Mouse (Mus musculus) embryonic stem cell, embryonic (primary cell): ENCODE data around the gene Cox19.

Experiments used
- CTCF ChIA-PET, 4 experiments: fragments of 300-600 bp in 2 of 4; fragments of 350-600 bp in 2 of 4; sonication (Branson Sonifier 250); formaldehyde crosslinking; loops; one replicate each; lab custom pipeline; 2022; ENCODE audit warnings: inconsistent platforms in 2 of 4; lab: Charles Lee
- POLR2A ChIA-PET, 4 experiments: fragments of 300-600 bp in 2 of 4; fragments of 350-600 bp in 2 of 4; sonication (Branson Sonifier 250); formaldehyde crosslinking; loops; one replicate each; lab custom pipeline; 2022; ENCODE audit warnings: antibody characterized with exemption in 4 of 4, inconsistent platforms in 1 of 4; lab: Charles Lee

Cox19 gene

DNA sequence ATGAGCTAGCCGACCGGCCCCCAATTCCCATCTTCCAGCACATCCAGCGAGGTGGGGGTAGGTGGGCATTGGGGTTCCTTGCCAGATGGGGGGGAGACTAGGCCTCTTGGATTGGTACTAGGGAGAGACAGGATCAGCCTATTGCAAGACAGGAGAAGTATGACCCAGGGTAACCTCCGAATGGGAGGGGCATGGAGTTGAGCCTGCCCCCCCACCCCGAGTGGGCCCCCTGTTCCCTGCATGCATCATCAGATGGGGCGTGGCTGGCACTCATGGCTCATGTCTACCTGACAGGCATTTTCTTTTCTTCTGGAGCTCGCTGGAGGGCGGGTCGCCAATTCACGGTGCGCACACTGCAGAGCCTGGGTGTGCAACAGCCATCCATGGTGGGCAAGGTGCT, 2.7 kb upstream of the Cox19 start:
- ChIA-PET CTCF (interaction anchor here (0.5 to 10.3 kb wide), 69 partner anchors 9 to 1261 kb away, joined by 3 to 114 read pairs (median 5); partner anchors contain the start of genes Adap1 (in 2 of the 4), 3110082I17Rik (in 1 of the 4), C130050O18Rik (in 1 of the 4) and Get4 (in 1 of the 4)), POLR2A (interaction anchor here (0.8 to 3.6 kb wide), 15 partner anchors 9 to 204 kb away, joined by 3 to 22 read pairs (median 3); partner anchors contain the start of genes Zfand2a (in 2 of the 4), Adap1 (in 1 of the 4), Dnaaf5 (in 1 of the 4) and Prkar1b (in 1 of the 4))

DNA sequence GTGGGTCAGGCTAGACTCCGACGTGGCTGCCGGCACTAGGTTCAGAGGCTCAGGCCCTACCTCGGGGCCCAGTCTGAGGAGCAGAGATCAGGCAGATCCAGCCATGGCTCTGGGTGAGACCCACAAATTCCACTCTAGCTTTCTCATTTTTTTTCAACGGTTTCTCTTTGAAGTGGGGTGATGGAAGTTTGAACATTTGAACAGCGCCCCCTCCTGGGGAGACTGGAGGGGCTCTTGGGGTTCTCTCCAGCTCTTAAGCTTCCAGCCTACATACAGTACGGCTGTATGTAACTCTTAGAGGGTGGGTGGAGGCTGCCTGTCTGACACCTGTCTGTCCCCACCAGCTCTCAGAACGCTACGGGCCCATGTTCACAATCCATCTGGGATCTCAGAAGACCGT, 2.3 kb upstream of the Cox19 start:
- CTCF ChIA-PET: interaction anchor here (0.5 to 10.3 kb wide), 89 partner anchors 9 to 1261 kb away, joined by 3 to 114 read pairs (median 4); partner anchors contain the start of genes Adap1 (in 2 of the 4), 3110082I17Rik (in 1 of the 4), C130050O18Rik (in 1 of the 4) and Get4 (in 1 of the 4)
- POLR2A ChIA-PET: interaction anchor here (0.6 to 3.6 kb wide), 22 partner anchors 8 to 153 kb away, joined by 3 to 22 read pairs (median 3); partner anchors contain the start of genes Zfand2a (in 2 of the 4), Adap1 (in 1 of the 4), Get4 (in 1 of the 4) and Sun1 (in 1 of the 4)

DNA sequence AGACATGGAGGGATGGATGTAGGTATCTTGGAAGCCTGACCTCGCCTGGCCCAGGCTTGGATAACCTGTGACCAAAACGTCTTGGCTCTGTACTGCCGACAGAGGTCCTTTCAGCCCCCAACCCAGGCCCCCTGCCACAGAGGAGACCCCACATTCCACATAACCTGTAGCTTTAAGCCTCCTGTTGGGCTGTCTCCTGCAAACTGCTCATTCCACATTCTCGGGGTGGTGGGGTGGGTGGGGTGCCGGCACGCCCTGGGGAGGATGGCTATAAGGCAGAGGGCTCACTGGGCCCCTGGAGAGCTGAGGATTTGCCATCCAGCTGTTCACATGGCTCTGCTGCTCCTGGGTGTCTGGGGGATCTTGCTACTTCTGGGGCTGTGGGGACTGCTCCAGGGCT, 1.1 kb upstream of the Cox19 start, which contains the start of gene Cyp2w1:
Cyp2w1 (plus strand) TSS at position 301 of the 400 bp plus-strand sequence.
- CTCF ChIA-PET: interaction anchor here (0.6 to 10.3 kb wide), 20 partner anchors 8 to 1037 kb away, joined by 3 to 114 read pairs (median 6); partner anchors contain the start of gene Snx8 (in 1 of the 4)
- POLR2A ChIA-PET: interaction anchor here in 2 of 4 experiments (0.5 to 3.6 kb wide), 8 partner anchors 8 to 82 kb away, joined by 3 to 22 read pairs (median 4); no protein-coding TSS in a partner anchor

DNA sequence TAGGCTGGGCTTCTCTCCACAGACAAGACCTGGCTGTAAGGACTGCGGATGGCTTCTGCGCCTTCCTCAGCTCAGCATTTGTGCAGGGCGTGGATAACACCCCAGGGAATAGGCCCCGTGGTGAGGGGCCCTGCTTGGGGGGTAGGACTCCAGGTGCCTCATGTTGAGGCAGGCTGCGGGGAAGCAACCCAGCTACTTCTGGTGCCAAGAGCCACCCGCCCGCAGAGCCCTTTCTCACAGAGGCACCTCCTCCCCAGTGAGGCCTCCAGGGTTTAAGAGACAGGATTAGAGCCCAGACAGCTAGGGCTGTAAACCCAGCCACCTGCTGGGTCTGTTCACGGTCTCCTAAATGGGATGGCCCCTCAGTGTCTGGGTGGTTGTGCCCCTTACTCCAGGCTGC, 410 bp upstream of the Cox19 start:
- ChIA-PET CTCF (interaction anchor here in 3 of 4 experiments (0.8 to 10.3 kb wide), 8 partner anchors 7 to 48 kb away, joined by 3 to 114 read pairs (median 8); no protein-coding TSS in a partner anchor), POLR2A (interaction anchor here in 2 of 4 experiments (0.6 to 1.9 kb wide), 8 partner anchors 8 to 1234 kb away, joined by 3 to 6 read pairs (median 4); partner anchors contain the start of gene Zfand2a (in 1 of the 2))

DNA sequence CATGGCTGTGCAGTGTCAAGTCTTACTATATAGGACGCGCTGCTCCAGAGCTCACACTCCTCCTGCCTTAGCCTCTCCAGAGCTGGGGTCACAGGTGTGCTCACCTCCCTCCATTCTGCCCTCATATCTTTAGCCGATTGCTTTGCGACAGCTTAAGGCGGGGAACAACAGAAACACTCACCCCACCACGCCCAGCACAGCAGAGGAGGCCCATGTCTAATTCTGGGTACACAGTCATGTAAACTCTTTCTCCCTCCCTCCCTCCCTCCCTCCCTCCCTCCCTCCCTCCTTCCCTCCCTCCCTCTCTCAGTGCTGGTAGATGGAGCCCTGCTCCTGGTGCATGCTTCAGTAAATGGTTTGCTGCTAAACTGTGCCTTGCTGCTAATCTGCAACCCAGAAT, 1.5 kb downstream of the Cox19 start:
- ChIA-PET POLR2A (interaction anchor here in 1 of 4 experiments (1.9 kb wide), 1 partner anchor 16 kb away, joined by 5 read pairs; no protein-coding TSS in a partner anchor), CTCF (interaction anchor here in 2 of 4 experiments (0.7 to 2.4 kb wide), 5 partner anchors 10 to 285 kb away, joined by 3 to 6 read pairs (median 5); partner anchors contain the start of gene 3110082I17Rik (in 1 of the 2))

DNA sequence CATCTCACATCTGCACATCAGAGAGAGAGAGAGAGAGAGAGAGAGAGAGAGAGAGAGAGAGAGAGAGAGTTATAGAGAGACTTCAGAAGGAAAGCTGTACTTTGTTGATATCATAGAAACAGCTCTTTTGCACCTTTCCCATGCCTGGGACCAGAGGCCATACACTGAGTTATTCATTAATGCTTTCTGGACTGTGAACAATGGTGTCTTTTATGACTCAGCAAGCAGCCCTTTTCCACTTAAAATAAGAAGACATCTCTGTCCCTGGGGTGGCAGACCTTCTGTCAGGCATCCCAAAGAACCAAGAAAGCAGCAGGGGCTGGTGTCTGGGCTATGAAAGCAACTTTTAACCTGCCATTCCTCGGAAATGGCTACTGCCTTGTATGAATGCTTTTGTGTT, 4.0 kb downstream of the Cox19 start:
- POLR2A ChIA-PET: interaction anchor here in 2 of 4 experiments (0.6 to 2.1 kb wide), 6 partner anchors 13 to 1032 kb away, joined by 3 to 5 read pairs (median 3); no protein-coding TSS in a partner anchor

DNA sequence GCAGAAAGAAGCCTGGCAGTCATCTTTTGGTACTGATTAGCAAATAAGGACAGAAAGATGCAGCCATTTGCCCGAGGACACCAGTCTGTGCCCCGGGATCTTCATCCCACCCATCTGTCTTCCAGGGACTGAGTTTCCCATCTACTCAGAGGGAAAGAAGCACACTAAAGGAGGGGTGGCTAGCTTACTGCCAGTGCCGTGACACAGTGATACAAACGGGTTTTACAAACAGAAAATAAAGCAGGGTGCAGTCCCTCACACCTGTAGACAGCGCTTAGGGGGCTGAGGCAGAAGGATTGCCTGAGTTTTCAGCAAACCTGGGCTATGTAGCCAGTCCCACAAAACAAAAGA, 5.9 kb downstream of the Cox19 start:
- ChIA-PET CTCF (interaction anchor here (0.7 to 6.8 kb wide), 24 partner anchors 8 to 1101 kb away, joined by 3 to 107 read pairs (median 4); partner anchors contain the start of genes Cyp2w1 (in 4 of the 4), Adap1 (in 1 of the 4) and Get4 (in 1 of the 4)), POLR2A (interaction anchor here (0.7 to 2.4 kb wide), 29 partner anchors 8 to 725 kb away, joined by 3 to 37 read pairs (median 4); partner anchors contain the start of genes Adap1 (in 2 of the 4), Get4 (in 1 of the 4), Pdgfa (in 1 of the 4) and Prkar1b (in 1 of the 4))

More for the DNA sequence above, 4.0 kb downstream of the Cox19 start:
- CTCF ChIA-PET: interaction anchor here in 2 of 4 experiments (0.6 to 1.7 kb wide), 4 partner anchors 12 to 33 kb away, joined by 3 to 6 read pairs (median 3); no protein-coding TSS in a partner anchor

DNA sequence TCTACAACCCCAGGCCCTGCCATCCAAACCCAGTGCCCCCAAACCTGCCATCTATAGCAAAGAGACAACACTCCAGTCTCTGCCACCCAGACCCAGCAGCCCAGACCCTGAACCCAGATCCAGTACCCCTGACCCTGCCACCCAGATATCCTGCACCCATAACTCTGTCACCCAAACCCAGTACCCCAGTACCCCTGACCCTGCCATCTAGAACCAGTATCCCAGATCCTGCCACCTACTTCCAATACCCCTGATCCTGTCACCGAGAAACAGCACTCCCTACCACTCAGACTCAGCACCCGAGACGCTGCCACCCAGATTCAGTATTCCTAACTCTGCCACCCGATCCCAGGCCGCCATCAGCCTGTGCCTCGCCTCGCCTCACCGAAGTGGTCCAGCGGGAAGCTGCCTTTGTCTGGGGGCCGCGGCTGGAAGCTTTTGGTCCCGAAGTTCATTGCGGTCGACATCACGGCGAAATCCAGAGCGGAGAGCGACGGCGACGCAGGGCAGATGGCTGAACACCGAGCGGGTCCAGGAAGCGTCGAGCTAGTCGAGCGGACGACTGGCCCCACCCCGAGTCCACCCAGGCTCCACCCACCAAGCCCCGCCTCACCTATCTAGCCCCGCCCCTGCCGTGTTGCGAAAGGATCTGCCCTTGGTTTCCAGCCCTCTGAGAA, 6.4 kb downstream of the Cox19 start:
- CTCF ChIA-PET: interaction anchor here (0.5 to 6.8 kb wide), 45 partner anchors 8 to 1102 kb away, joined by 3 to 107 read pairs (median 4); partner anchors contain the start of genes Cyp2w1 (in 4 of the 4), Adap1 (in 2 of the 4) and Get4 (in 1 of the 4)
- POLR2A ChIA-PET: interaction anchor here (0.7 to 2.4 kb wide), 33 partner anchors 8 to 725 kb away, joined by 3 to 37 read pairs (median 4); partner anchors contain the start of genes Adap1 (in 2 of the 4), Get4 (in 2 of the 4), Cyp2w1 (in 1 of the 4) and Pdgfa (in 1 of the 4)

DNA sequence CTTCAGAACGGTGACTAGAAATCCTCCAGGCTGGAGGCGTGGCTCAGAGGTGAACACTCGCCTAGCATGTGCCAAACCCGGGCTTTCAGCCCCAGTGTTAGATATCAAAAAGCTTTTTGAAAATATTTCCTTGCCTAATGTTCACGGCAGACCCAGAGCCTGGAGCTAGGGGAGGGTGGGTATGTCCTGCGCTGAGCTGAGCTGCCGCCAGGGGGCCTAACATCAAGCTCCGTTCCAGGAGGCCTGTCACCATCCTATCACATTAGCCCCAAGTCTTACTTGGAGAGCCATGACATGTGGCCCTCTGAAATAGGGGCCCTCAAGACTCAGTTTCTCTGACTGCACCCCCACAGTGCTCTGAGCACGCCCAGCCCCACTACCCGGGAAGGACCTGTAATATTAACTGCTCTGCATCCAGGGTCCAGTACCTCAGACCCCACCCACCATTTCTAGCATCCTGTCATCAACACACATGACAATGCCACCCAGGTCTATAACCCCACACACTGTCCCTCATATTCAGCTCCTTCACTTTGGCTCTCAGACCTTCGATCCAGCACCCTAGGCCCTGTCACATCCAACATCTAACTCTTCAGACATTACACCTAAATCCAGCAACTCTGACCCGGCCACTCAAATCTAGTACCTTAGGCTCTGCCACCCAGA, 7.1 kb downstream of the Cox19 start:
- ChIA-PET POLR2A (interaction anchor here (0.5 to 2.4 kb wide), 32 partner anchors 9 to 352 kb away, joined by 3 to 37 read pairs (median 4); partner anchors contain the start of genes Adap1 (in 2 of the 4), Get4 (in 2 of the 4), Cyp2w1 (in 1 of the 4) and Pdgfa (in 1 of the 4)), CTCF (interaction anchor here (0.5 to 6.8 kb wide), 57 partner anchors 9 to 411 kb away, joined by 3 to 107 read pairs (median 4); partner anchors contain the start of genes Cyp2w1 (in 4 of the 4), Adap1 (in 2 of the 4) and Get4 (in 1 of the 4))

DNA sequence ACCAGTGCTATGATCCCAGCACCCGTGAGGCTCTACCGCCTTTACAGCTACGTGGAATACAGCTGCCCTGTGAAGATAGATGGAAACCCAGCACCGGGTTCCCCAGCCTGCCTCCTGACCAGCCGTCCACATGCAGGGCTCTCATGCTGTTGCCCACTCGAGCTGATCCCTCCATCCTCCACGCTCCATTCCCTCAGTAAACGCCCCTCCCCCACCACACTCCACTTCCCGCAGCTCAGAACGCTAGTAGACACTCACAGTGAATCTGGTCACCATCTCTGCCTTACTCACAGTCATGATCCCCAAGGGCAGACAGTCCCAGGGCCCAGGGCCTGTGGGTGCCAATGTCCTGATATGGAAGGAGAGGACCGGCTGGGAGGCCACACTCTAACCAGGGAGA, 12.3 kb downstream of the Cox19 start:
- CTCF ChIA-PET: interaction anchor here (0.7 to 6.8 kb wide), 8 partner anchors 7 to 157 kb away, joined by 3 to 81 read pairs (median 6); partner anchors contain the start of genes Cox19 (in 1 of the 4) and Cyp2w1 (in 1 of the 4)
- POLR2A ChIA-PET: interaction anchor here in 3 of 4 experiments (0.7 to 2.7 kb wide), 25 partner anchors 11 to 1085 kb away, joined by 3 to 16 read pairs (median 4); partner anchors contain the start of genes Adap1 (in 2 of the 3), Get4 (in 2 of the 3), 3110082I17Rik (in 1 of the 3) and Cox19 (in 1 of the 3)

DNA sequence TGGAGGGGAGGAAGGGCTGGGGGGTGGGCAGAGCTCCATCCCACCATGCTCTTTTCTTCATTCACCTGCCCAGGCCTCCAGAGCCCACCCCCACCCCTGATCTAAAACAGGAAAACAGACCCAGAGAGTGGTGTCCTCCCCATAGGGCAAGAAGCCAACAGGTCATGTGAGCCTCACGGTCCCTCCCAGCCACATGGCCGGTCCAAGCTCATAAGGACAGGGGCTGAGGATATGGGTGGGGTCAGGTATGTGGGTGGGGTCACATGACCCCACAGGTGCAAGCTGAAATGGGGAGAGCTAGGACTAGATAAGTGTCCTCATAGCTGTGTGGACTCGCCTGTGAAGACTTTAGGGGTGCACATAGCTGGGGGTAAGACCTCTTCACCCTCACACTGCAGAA, 12.8 kb downstream of the Cox19 start:
- CTCF ChIA-PET: interaction anchor here (0.6 to 3.0 kb wide), 11 partner anchors 14 to 229 kb away, joined by 3 to 25 read pairs (median 4); partner anchors contain the start of genes 3110082I17Rik (in 1 of the 4), Cox19 (in 1 of the 4) and Cyp2w1 (in 1 of the 4)

DNA sequence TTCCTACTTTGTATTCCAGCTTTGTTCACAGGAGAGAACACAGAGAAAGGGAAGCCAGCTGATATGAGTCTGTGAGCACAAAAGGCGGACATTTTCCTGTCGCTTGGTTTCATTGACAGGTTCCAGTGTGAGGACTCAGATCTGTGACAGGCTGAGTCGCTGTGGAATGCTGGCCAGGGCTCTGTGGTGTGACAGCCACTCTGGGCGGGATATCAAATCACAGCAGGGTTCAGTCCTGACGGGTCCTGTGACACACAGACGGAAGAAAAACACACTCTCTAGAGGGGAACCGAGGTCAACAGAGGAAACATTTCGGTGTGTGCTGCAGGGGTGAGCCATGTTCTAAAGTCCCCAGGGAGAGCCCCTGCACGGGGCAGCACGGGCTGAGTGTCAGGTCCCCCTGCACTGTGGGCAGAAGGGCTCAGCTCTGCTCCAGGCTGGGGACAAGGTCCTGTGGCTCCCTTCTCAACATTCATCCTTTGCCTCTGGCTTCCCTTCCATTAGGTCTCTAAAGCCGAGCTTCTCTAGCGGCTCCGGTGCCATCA, 13.3 kb downstream of the Cox19 start:
- ChIA-PET CTCF (interaction anchor here (0.6 to 3.0 kb wide), 10 partner anchors 15 to 229 kb away, joined by 3 to 25 read pairs (median 4); partner anchors contain the start of genes 3110082I17Rik (in 1 of the 4), Cox19 (in 1 of the 4) and Cyp2w1 (in 1 of the 4)), POLR2A (interaction anchor here in 3 of 4 experiments (0.6 to 2.7 kb wide), 29 partner anchors 10 to 957 kb away, joined by 3 to 16 read pairs (median 4); partner anchors contain the start of genes Adap1 (in 2 of the 3), Get4 (in 2 of the 3), Cox19 (in 1 of the 3) and Cyp2w1 (in 1 of the 3))

More for the DNA sequence above, 12.8 kb downstream of the Cox19 start:
- POLR2A ChIA-PET: interaction anchor here in 3 of 4 experiments (0.6 to 2.7 kb wide), 29 partner anchors 11 to 1085 kb away, joined by 3 to 16 read pairs (median 4); partner anchors contain the start of genes Adap1 (in 2 of the 3), Get4 (in 2 of the 3), 3110082I17Rik (in 1 of the 3) and Cox19 (in 1 of the 3)

DNA sequence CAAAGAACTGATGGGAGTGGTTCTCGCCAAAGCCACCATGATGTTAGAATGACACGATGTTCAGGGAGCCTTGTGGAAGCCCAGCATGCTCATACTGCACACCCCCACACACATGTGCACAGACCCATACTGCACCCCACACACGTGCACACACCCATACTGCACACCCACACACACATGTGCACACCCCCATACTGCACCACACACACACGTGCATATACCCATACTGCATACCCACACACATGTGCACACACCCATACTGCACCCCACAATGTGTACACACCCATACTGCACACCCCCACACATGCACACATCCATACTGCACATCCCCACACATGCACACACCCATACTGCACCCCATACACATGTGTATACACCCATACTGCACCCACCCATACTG, 15.6 kb downstream of the Cox19 start:
- POLR2A ChIA-PET: no interaction called here

DNA sequence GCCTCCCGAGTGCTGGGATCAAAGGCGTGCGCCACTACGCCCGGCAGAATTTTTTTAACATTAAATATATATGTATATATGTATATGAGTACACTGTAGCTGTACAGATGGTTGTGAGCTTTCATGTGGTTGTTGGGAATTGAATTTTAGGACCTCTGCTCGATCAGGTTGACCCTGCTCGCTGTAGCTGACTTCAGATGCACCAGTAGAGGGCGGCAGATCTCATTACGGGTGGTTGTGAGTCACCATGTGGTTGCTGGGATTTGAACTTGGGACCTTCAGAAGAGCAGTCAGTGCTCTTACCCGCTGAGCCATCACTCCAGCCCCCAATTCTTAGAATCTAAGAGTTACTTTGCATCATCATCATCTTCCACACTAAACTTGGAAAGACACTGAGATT, 16.8 kb downstream of the Cox19 start:
- POLR2A ChIA-PET: interaction anchor here in 3 of 4 experiments (0.6 to 6.0 kb wide), 10 partner anchors 8 to 437 kb away, joined by 3 to 37 read pairs (median 4); partner anchors contain the start of genes Cox19 (in 1 of the 3) and Cyp2w1 (in 1 of the 3)
- CTCF ChIA-PET: interaction anchor here (0.6 to 5.6 kb wide), 22 partner anchors 8 to 488 kb away, joined by 3 to 114 read pairs (median 4); partner anchors contain the start of genes Cyp2w1 (in 2 of the 4), Adap1 (in 1 of the 4) and Cox19 (in 1 of the 4)

More for the DNA sequence above, 15.6 kb downstream of the Cox19 start:
- CTCF ChIA-PET: no interaction called here

DNA sequence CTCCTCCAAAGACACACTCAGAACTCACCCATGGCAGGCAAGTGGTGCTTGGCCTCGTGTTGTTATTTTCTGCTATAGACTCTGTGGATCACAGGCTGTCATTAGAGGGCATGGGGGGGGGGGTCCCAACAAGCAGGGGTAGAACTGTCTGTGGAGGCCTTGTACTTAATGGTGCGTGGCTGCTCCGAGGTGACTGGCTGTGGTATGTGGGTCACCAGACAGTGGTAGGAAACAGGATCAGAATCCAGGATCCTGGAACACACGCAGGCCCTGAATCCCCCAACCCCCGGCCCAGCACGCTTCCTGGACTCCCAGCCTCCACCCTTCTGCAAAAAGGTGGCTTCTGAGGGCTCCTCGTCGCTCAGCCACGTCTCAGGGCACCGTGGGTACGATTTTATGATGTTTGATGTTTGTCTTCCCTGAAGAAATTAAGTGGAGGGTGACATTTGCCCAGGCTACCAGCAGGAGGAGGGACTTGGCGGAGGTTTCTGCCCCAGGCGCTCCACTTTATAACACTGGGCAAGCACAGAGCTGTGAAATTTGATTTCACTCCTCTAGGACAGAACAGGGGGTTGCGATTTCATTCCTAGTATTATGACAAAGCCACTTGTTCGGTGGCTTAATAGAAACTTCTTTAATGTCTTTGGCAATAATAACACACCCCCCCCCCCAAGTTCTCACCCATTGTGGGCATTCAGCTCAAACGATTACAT, 17.8 kb downstream of the Cox19 start:
- ChIA-PET POLR2A (interaction anchor here in 3 of 4 experiments (0.6 to 6.0 kb wide), 13 partner anchors 10 to 436 kb away, joined by 3 to 37 read pairs (median 5); partner anchors contain the start of genes Cox19 (in 2 of the 3) and Cyp2w1 (in 1 of the 3)), CTCF (interaction anchor here (0.5 to 5.6 kb wide), 22 partner anchors 9 to 672 kb away, joined by 3 to 114 read pairs (median 5); partner anchors contain the start of genes Cyp2w1 (in 2 of the 4) and Cox19 (in 1 of the 4))
